Mouse (Mus musculus) urinary bladder, postnatal 10 days (tissue): ENCODE results near the gene Col5a1.
A peak's percentile ranks its signal among the peaks of the same experiment; 100 is the strongest.

Experiments
- DNase-seq: peaks from one replicate; pipeline ENCODE4 v3.0.0; 2022; ENCODE audit warnings: low spot score

The Col5a1 gene

DNA sequence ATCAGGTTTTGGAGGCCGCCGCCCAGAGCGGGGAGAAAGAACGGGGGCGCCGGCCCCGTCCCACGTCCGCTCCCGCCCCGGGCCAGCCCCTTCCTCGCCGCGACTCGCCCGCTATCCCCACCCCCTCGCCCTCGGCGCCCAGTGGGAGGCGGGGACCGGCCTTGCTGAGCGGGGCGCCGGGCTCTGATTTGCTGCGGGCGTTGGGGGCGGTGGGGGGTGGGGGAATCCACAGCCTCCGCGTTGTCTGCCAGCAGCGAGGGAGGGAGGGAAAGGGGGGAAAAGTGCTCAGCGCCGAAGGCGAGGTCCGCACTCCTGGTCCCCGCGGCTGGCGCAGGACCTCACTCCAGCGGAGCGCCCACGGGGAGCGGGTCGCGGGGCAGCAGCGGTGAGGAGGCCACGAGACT, at the start of gene Col5a1:
Gene Col5a1, plus strand, starts transcription at position 278 of the 404 bp plus-strand sequence.
- DNase-seq: peak; percentile 56

DNA sequence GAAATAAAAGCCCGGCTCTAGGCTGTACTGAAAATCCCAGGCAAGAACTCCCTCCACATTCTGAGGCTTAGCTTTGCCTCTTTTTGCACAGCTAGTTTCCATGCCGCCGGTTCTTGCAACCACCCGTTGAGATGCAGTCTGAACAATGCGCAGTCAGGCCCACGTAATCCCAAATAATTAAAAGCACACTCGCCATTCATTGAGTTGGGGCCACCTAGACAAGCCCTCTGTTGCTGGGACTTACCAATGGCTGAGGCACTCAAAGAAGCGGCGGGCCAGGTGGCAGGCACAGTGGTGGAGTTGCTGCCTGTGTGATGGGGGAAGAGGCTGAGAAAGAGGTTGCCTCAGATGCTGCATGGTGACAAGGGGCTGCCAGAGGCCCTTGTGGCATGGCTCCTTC, 48.1 kb upstream of the Col5a1 start:
- no peak for DNase-seq

DNA sequence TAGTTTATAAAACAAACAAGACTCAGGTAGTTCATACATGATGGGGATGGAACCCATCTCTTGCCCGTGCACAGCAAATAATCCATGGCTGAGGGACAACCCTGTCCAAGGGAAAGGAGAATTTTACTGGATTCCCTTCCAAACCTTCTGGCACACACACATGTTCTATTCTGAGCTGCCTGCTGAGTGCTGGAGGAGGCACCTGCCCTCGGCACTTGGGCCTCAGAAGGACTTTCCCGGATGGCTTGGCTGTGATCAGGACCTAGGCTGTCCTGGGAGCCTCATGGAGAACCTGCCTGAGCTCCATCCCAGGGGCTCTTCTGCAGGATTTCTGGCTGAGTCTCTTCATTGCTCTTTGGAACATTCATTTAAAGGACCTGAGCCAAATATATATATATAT, 45.3 kb upstream of the Col5a1 start:
- DNase-seq: no peak

DNA sequence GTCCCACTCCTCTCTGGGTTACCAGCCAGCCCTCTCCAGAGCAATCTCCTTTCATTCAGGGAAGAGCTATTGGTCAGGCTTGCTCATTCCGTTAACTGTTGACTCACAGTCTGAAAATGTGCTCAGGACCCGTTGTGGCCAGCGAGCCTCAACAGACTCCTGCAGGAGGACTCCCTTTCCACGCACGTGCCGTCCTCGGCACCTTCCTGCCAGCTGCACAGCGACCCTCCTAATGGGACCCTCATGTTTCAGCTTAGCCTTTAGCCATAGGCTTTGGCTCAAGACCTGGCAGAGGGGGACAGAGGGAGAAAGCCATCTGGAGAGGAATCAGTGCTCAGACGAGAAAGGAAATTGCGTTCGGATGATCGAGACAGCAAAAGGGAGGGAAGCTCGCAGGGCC, 43.3 kb upstream of the Col5a1 start:
- no peak for DNase-seq

DNA sequence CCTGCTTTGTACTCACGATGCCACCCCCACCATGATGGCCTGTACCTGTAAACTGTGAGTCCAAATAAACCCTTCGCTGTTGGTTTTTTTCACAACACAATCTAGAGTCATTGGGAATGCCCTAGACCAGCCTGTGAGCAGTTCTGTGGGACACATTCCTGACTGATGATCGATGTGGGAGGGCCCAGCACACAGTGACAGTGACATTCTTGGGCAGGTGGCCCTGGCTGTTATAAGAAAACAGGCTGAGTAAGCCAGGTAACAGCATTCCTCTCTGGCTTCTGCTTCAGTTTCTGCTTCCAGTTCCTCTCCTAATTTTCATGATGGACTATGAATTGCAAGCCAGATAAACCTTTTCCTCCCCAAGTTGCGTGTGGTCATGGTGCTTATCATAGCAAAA, 41.3 kb upstream of the Col5a1 start:
- DNase-seq: no peak

DNA sequence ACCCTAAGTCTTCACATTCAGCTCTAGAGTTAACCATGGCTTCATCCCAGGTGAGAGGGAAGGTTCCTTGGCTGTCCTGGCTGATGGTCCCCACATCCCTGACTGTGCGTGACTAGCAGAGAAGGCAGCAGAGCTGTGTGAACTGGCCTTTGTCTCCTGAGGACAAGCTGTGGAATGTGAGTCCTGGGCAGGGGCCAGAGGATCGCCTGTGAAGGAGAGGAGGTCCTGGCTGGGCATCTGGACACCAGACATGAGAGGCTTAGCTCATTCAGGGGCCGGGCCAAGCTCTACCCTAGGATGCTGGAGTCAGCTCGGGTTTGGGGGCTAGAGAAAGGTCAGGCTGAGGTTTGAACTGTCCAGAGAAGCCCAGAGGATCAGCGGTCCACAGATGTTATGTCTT, 39.2 kb upstream of the Col5a1 start:
- DNase-seq: no peak

DNA sequence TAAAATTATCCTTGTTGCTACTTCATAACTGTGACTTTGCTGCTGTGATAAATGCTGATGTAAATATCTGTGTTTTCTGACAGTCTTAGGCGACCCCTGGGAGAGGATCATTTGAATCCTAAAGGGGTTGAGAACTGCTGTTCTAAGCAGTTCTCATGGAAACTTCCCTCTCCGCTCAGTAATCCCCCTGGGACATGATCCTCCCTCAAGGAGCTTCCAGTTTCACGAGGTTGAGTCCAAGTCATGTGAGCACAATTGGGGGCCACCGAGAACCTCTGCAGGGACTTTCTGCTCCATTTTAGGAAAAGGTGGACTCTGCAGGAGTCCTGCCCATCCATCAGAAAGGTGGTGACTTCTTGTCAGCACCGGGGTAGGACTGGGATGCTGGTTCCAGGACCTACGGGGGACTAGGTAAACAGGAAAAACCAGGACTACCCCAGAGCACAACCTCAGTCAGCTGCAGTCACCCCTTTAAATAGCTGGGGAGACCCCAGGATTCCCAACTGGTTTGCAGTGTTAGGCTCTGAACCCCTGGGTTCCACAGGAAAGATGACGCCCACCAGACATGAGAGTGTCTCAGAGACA, 38.3 kb upstream of the Col5a1 start:
- no peak for DNase-seq

DNA sequence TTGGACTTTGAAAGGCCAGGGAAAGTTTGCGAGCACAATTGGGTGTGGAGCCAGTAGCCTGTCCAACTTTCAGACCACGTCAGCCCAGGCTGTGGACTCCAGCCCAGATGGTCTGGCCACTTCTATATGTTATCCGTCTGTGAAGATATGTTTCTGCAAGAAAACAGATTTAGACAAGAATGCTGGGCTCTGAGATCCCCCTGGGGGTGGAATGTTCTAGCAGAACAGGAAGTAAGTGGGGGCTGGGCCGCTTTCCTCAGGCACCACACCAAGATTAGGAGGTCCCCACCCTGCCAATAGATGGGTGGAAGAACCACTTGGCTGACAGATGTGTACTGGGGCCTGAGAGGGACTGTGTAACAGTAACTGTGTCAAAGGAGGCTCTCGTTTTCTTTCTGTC, 37.8 kb upstream of the Col5a1 start:
- no peak for DNase-seq

DNA sequence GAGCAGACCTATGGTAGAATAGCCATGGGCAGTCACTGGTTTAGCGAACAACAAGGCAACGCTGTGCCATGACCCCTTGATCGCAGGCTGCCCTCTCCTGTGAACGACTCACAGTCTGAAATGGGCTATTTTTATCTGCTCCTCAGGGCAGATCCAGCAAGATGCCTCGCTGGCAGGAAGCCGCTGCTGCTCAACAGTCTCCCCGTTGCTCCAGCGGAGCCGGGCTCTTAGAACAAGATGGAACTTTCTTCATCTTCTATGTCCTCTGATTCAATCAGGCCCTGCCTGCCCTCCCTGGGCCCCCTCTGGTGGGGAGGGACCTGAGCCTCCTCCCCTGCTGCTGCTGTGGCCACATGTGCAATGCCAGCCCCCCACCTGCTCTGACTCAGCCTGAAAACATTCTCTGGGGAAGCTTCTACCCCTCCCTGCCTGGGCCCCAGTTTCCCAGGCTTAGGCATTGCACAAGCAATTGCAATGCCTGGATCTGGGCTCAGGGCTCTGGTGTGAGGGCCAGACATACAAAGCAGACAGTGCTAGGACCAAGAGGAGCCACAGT, 27.8 kb upstream of the Col5a1 start:
- DNase-seq: no peak

DNA sequence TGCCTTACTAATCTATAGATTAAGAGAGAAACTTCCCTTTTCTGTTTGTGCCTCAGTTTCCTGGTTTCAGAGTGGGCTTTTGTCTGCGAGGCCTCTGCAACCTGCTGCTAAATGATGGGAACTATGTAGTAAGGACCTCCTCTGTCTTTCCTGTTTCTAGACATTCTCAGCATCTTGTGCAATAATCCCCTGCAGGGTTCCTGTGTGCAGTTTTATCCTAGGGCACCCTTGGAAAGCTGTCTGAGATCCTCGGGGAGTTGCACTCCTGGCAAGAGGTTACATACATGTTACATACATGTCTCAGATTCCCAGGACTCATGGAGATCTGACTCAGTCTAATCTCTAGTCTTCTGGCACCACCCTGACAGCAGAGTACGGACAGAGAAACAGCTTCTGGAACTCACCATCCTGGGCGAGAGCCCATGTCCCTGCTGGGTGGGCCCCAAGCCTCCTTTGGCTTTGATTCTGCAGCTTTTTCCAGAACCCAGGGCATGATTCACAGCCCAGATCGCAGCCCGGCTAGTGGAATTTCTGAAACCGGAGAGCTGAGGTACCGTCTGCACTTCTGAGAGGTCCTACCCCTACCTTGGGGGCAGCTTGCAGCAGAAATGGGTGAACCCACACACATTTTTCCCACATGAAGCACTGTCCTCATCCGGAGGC, 24.5 kb upstream of the Col5a1 start:
- DNase-seq: no peak

DNA sequence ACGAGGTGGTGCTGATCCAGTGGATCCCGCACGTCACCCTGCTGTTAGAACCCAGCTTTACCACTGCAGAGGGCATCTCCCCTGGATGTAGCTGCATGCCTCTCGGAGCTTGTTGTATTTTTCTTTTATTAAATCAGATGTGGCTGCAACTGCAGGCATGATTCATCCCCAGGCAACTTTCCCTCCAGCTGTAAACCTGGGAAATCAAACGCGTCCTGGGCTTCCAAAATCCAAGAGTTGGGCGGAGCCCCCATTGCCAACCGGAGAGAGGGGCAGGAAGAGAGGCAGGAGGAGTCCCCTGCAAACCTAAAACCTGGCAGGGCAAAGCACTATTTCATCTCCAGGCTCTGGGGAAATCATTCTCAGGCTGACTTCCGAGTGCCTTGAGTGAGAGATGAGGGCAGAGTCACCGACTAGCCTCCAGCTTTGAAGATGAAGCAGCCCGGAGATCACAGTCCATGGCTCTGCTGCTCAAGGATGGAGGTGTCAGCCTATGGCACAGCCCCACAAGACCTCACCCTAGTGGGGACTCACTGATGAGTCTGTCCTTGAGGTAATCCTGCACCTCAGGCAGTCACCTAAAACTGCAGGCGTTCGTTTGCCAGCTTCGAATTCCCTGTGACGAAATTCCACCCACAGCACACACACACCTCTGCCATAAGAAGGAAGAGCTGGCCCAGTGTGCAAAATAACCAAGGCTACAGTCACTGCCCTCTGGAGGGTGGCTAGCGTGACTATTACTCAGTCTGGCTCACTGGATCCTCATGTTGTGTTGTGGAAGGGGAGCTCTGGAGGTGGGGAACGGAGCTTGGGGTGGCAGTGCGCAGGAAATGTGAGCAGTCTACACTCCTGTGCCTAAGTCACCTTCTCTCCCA, 21.5 kb upstream of the Col5a1 start:
- no peak for DNase-seq

DNA sequence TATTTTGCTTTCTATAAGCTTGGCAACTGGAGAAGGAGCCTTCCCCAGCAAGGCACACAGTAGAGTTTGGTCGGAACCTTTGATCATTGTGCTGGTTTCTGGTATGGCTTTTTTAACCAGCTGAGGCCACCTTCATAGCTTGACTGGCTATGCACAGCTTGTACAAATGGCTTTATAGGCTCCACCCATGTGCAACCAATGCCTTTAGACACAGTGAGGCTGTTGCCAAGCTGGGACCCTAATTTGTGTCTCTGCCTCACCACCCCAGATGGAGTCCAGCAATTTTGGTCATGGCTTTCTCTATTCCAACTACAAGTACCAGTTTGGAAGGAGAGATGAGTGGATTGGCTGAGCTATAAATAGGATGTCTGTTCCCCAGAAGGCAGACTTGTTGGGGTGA, 15.6 kb upstream of the Col5a1 start:
- DNase-seq: no peak

DNA sequence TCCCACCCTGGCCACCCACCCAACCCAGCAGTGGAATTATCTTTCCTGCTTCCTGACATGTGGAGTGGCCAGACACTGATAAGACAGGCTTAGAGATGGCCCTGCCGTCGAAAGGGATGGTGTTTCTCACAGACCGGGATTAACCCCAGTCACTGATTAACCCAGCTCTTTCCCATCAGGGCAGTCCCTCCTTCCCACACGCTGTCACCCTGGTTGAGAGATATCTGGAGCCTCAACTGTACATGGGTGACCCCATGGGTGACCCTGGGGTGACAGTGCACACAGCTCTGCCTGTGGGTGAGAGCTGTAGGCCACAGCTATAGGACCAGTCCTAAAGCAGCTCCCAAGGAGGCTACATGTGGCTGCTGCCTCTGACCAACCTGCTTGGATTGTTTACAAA, 15.2 kb upstream of the Col5a1 start:
- no peak for DNase-seq

DNA sequence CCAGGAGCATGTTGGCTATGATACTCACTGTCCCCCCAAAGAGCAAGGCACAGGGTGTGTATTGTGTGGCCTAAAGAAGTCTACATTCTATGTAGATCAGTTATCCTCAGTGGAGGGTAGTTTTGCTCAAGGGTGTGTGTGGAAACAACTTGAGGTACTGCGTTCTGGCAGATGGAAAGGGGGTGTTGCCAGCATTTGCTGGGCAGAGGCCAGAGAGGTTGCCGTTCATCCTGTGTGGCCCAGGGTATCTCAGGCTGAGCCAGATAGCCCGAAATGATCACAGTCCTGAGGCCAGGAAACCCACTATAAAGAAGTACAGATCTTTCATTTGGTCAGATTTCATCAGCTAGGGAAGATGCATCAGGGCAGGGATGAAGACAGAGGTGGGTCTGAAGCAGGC, 13.9 kb upstream of the Col5a1 start:
- no peak for DNase-seq

DNA sequence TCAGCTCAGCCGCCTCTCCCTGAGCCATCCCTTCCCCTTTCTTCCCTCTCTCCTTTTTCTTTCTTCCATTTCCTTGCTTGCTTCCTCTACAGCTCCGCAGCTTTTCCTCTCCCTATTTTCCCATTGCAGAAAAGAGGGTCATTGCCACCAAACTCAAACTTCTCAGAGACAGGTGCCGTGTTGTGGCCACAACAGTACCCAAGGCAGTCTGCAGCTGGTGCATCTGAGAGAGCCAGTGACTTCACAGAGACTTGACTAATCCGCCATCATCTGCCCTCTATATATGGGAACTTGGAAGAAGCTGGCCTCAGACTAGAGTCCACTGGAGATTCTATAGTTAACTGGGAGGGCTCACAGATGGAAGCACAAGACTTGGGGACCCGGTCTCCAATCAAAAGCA, 13.2 kb upstream of the Col5a1 start:
- no peak for DNase-seq

DNA sequence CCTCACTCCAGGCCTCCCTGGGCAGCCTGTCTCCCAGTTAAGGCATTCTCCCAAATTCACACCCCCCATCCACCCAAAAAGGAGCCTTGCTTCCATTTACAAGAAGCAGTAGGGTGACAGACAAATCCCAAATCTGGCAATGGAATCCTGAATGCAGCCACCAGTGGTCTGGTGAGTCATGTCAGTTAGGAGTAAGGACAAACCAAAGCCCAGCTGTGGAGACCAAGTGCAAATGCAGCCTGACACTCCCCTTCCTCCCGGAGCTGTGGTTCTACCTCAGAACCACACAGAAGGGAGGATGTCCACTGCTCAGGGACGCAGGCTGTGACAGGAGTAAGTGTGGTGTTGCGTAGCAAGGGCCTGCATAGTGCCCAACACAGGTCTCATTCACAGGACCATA, 11.6 kb upstream of the Col5a1 start:
- DNase-seq: no peak

DNA sequence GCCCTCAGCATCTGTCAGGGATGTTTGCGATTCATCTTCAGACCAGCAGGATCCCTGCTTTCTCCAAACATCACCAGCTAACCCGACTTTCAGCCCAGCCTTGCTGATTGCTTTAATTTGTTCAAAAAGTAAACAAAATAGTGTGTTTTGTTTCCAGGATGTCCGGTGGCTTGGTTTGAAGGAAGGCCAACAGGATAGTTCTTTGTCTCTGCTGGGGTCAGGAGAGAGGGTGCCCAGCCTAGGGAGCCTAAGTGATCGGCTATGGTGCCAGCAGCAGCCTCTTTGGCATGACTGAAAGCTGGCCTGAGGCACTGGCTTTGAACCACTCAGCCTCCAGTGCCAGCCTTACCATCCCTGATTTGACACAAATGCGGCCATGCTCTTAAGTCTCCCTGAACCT, 11.0 kb upstream of the Col5a1 start:
- DNase-seq: no peak

DNA sequence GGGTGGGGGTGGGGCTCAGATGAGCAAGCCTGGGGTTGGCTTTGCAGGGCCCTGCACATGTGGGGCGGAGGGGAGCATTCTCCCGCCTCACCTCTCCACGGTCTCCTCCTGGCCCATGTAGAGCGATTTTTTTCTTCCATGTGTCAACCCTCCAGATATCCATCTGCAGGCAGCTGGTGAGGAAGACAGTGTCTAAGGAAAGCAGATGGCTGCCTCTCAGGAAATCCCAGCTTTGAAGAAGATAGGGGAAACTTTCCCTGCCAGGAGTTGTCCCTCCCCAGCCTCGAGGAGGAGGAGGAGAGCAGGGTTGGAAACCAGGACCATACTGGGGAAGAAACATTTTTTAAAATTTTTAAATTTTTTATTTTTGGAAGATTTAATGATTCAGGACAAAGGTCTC, 10.4 kb upstream of the Col5a1 start:
- no peak for DNase-seq

DNA sequence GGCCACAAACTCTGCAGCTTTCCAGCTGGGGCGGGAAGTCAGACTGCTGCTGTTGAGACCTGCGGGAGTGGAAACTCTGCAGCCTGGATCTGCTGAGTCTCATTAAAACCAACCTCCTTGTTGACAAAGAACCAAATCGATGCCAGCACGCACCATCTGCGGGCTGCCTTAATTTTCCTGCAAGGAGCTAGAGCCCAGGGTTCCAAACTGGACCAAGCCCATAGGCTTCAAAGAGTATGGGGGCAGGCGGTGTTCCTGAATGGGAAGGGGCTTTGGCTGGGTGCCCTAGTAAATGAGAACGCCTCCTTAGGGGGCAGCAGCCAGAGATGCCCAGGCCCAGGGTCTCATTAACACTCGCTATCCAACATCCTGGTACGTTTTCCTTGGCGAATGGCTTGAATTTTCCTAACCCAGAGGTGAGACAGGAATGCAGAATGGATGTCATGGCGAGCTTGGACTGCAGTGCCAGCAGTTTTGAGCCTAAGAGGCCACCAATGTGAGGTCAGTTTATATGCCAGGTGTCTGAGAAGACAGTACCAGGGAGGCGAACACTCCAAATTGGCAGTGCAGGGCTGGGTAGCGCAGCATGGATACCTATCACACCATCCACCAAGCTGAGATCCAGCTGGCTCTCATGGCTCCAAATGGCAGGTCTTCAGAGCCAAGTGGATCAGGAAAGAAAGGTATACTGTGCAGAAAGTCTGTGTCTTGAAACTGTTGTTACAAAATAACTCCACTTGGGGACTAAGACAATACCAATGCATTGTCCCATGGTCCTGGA, 9.3 kb upstream of the Col5a1 start:
- DNase-seq: no peak

DNA sequence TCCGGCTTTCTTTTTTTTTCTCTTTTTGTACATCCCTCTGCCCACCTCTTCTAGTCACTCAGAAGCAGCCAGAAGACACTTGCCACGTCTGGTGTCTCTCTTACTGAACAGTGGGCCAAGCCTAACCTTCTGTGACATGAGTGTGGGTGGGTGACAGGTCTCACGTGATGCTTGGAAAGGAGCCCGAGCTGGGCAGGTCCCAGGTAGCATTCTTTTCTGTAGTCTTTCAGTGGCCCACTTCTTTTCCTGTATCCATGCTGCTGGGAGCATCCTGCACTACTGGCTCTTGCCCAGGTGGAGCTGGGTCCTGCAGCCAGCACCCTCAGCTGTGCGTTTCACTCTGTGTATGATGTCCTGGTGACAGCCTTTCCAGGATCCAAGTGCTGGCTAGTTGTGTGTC, 8.2 kb upstream of the Col5a1 start:
- no peak for DNase-seq

DNA sequence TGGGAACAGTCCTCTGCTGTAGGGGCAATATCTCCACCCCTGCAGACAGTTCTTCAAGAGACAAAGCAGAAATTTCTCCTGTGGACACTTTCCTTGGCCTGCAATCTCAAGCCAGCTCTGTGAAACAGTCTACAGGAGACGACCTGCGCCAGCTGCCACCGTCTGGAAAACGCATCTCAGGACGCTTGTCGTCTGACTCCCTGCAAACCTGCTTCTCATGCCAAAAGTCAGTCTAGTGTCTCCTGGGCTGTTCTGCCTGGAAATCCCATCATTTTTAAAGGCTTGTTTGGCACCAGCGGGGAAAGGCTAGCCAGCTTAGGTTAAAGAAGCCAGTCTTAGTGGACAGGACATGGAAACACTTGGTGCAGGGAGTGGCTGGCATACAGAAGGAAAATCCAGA, 2.9 kb upstream of the Col5a1 start:
- DNase-seq: no peak

DNA sequence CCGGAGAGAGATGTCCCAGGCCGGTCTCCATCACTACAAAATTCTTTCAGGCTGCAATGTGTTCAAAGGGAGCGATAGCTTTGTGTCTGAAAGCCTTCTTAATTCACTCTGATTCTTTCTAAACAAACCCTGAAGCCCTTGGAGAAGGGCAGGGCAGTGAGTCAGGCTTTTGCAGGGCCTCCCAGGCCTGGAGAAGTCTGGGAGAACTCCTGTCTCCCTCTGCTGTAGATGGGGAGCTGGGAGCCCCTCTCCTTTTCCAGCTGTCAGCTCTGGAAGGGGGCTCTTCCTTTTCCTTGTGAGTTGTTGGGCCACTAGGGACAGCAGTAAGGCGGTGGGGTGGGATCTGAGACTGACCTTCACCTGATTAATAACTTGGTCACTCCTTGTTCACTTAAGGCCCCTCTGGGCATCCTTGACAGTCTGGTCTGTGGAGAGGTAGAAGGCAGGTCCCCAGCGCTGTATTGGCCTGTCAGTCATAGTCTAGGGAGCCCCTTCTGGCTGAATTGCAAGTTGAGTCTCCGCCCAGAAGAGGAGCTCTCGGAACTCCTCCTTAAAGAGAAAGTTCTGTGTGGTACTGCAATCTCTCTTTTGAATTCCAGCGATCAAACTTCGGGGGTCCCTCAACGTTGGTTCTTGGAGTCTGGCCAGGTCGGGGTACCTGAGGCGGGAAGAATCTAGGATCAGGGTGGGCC, 623 bp upstream of the Col5a1 start:
- DNase-seq: no peak
